Mouse (Mus musculus) small intestine, adult 2 months (tissue): ENCODE results near the gene Msi2.

Source experiments
- CTCF ChIP-seq: fragments of 200-500 bp; IDR thresholded peaks from 2 replicates; pipeline ENCODE4 v1.5.1; 2012; ENCODE audit warnings: low read depth, mild to moderate bottlenecking, control low read depth, inconsistent platforms, low read length, moderate library complexity, mixed read lengths; ENCODE audit not compliant: insufficient replicate concordance, insufficient read length; ENCODE audit errors: extremely low read depth
- POLR2A ChIP-seq: fragments of 200-500 bp; IDR thresholded peaks from 2 replicates; pipeline ENCODE4 v1.6.1; 2012; ENCODE audit warnings: low read depth, mild to moderate bottlenecking, control low read depth, inconsistent platforms, low read length, moderate library complexity

DNA sequence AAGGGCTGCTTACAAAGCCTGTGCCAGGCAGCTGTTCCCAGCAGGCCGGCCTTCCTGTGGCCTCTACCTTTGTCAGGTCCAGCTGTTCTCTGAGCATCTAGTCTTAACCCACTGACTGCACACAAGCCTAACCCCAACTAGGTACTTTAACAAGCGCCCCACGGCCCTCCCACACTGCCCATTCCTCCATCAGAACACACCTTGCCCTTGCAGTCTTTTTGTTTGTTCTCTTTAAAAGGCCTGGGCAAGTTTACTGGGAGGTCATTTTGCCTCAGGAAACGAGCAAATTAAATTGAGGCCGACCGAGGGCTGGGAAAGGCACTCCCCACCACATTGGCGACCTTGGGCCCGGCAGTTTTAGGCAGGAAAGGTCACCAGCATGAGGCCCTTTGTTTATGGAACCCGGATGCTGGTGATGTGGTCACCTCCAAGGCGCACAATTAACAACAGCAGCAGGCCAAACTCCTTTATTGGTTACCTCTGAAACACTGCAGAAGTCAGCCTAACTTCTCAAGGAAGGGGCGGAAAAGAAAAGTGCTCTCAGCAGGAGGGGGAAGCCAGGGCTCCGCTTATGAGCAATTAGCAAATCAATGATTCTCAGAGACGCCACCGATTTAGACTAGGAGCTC is 28.4 kb downstream of the Msi2 start:
- TF ChIP-seq POLR2A (no peak), CTCF (no peak)
